Mouse (Mus musculus) myocyte (in vitro differentiated cells): ENCODE measurements at regions not wholly inside any gene's neighbourhood (a gene's known extent, or its start where the extent isn't known, plus 50 kb on each side); places are given as distances from the start of the nearest gene placed in this dataset.

ENCODE experiments used
- H3K27me3 ChIP-seq: one replicate; pipeline ENCODE4 v1.6.1; 2011; ENCODE audit not compliant: control insufficient read depth, insufficient read depth, insufficient read length
- H3K36me3 ChIP-seq: one replicate; pipeline ENCODE4 v1.6.1; 2011; ENCODE audit not compliant: control insufficient read depth, insufficient read depth
- H3K4me2 ChIP-seq: one replicate; pipeline ENCODE4 v1.6.1; 2011; ENCODE audit warnings: low read depth, control low read depth
- H3K4me3 ChIP-seq: one replicate; pipeline ENCODE4 v1.5.1; 2011; ENCODE audit warnings: mild to moderate bottlenecking, control low read depth, moderate library complexity
- H3K79me2 ChIP-seq: one replicate; pipeline ENCODE4 v1.6.1; 2011; ENCODE audit not compliant: control insufficient read depth, insufficient read depth
- H3ac ChIP-seq: one replicate; pipeline ENCODE4 v1.6.1; 2011; ENCODE audit not compliant: control insufficient read depth, insufficient read length
- CEBPB ChIP-seq: IDR thresholded peaks from 2 replicates; pipeline ENCODE4 v1.6.1; 2011; ENCODE audit warnings: mild to moderate bottlenecking, moderate library complexity; ENCODE audit not compliant: poor library complexity, insufficient read depth, severe bottlenecking
- E2F4 ChIP-seq: IDR thresholded peaks from one replicate; pipeline ENCODE4 v1.6.1; 2011; ENCODE audit warnings: mild to moderate bottlenecking, control low read depth, moderate library complexity; ENCODE audit not compliant: insufficient read depth
- MAX ChIP-seq: IDR thresholded peaks from one replicate; pipeline ENCODE4 v1.6.1; 2011; ENCODE audit warnings: low read depth, mild to moderate bottlenecking, control low read depth
- MYOD1 ChIP-seq, 3 experiments: IDR thresholded peaks; one replicate each; pipeline ENCODE4 v1.6.1; 2011; ENCODE audit warnings: control low read depth in 2 of 3, low read depth in 2 of 3, mild to moderate bottlenecking in 2 of 3, moderate library complexity in 1 of 3; ENCODE audit not compliant: insufficient read length in 2 of 3, control insufficient read depth in 1 of 3
- MYOG ChIP-seq, 3 experiments: IDR thresholded peaks; one replicate each; pipeline ENCODE4 v1.6.1; 2011; ENCODE audit warnings: control low read depth in 2 of 3, low read depth in 2 of 3, mild to moderate bottlenecking in 2 of 3; ENCODE audit not compliant: insufficient read length in 2 of 3, control insufficient read depth in 1 of 3, insufficient read depth in 1 of 3
- POLR2A ChIP-seq: IDR thresholded peaks from one replicate; pipeline ENCODE4 v1.6.1; 2011; ENCODE audit warnings: low read depth, mild to moderate bottlenecking, control low read depth, moderate library complexity; ENCODE audit not compliant: insufficient read length
- POLR2AphosphoS2 ChIP-seq: IDR thresholded peaks from one replicate; pipeline ENCODE4 v1.6.1; 2011; ENCODE audit warnings: low read depth, control low read depth; ENCODE audit not compliant: insufficient read length
- REST ChIP-seq: IDR thresholded peaks from one replicate; pipeline ENCODE4 v1.6.1; 2011; ENCODE audit warnings: mild to moderate bottlenecking, control low read depth, moderate library complexity; ENCODE audit not compliant: insufficient read depth, insufficient read length
- SRF ChIP-seq: IDR thresholded peaks from one replicate; pipeline ENCODE4 v1.6.1; 2011; ENCODE audit warnings: low read depth; ENCODE audit not compliant: control insufficient read depth, insufficient read length
- TCF12 ChIP-seq: IDR thresholded peaks from one replicate; pipeline ENCODE4 v1.6.1; 2011; ENCODE audit warnings: mild to moderate bottlenecking, control low read depth; ENCODE audit not compliant: poor library complexity, insufficient read depth, severe bottlenecking
- TCF3 ChIP-seq: IDR thresholded peaks from one replicate; pipeline ENCODE4 v1.6.1; 2011; ENCODE audit warnings: low read depth, control low read depth; ENCODE audit not compliant: insufficient read length
- USF1 ChIP-seq: IDR thresholded peaks from one replicate; pipeline ENCODE4 v1.6.1; 2011; ENCODE audit warnings: low read depth, mild to moderate bottlenecking, control low read depth, moderate library complexity

GRCm38 (mm10) chr3:50654441-50654840, 211.0 kb upstream of the Slc7a11 start:
- no peak overlapping the region for H3K4me3 ChIP-seq
- H3K27me3 ChIP-seq: no peaks in the 10 kb centered on the region
- no peak for TF ChIP-seq E2F4
- TF ChIP-seq CEBPB: no peak
- TF ChIP-seq MAX: no peak
- TF ChIP-seq TCF3: no peak
- no peak for TF ChIP-seq MYOD1 (IDR thresholded peaks at IDR 0.05; ENCODE audit: control insufficient read depth in 1 of 3, insufficient read length in 2 of 3, low read depth in 2 of 3)
- TF ChIP-seq POLR2A: no peak
- TF ChIP-seq USF1: no peak
- no peak for TF ChIP-seq MYOG (IDR thresholded peaks at IDR 0.05; ENCODE audit: control insufficient read depth in 1 of 3, insufficient read depth in 1 of 3, insufficient read length in 2 of 3, low read depth in 2 of 3)
- TF ChIP-seq POLR2AphosphoS2: no peak
- no peaks in the 10 kb centered on the region for H3K79me2 ChIP-seq
- no peak overlapping the region for H3ac ChIP-seq
- H3K36me3 ChIP-seq: no peaks in the 10 kb centered on the region
- H3K4me2 ChIP-seq: no peak overlapping the region

DNA sequence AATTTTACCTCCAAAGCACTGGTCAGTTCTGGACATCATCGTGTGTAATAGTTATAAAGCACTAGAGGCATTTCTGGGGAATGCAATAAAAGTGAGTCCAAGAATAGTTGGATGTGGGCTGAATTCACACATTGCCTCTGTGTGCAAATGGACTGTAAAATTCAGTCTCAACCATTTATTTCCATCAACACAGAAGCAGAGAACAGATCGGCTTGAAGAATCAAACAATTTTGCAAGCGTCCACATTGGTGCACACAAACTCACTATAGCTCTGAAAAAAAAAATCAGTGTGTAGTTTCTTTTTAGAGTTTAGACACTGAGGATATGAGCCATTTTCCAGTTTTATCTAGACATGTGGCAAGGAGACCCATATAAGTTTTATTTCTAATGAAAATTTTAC, 208.9 kb upstream of the Slc7a11 start:
- H3K27me3 ChIP-seq: no peaks in the 10 kb centered on the region
- no peak overlapping the region for H3ac ChIP-seq
- no peak overlapping the region for H3K4me3 ChIP-seq
- no peaks in the 10 kb centered on the region for H3K79me2 ChIP-seq
- TF ChIP-seq CEBPB (no peak), TCF3 (no peak), MAX (no peak), REST (no peak), E2F4 (no peak), MYOG (IDR thresholded peaks at IDR 0.05; ENCODE audit: control insufficient read depth in 1 of 3, insufficient read depth in 1 of 3, insufficient read length in 2 of 3, low read depth in 2 of 3) (no peak), POLR2AphosphoS2 (no peak), TCF12 (no peak), USF1 (no peak), POLR2A (no peak), MYOD1 (IDR thresholded peaks at IDR 0.05; ENCODE audit: control insufficient read depth in 1 of 3, insufficient read length in 2 of 3, low read depth in 2 of 3) (no peak), SRF (no peak)
- H3K36me3 ChIP-seq: no peaks in the 10 kb centered on the region
- no peak overlapping the region for H3K4me2 ChIP-seq

DNA sequence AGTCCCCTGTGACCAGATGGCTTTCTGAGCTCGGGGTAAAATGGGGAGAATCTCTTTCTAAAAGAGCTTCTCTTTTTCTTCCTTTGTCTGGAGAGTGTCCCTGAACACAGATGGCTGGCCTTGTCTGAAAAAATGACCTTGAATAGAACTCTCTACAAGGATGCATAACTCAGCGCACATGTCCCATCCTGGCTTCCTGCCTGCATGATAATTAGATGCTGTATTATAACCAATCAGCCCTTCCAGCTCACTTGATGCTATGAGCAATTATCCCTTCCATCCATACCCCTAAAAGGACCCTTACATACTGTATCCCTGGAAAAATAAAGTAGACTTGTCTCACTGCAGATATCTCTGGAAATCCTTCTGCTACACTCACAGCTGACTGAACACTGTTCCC, 199.7 kb upstream of the Slc7a11 start:
- TF ChIP-seq CEBPB (no peak), MAX (no peak), REST (no peak), POLR2A (no peak), MYOG (IDR thresholded peaks at IDR 0.05; ENCODE audit: control insufficient read depth in 1 of 3, insufficient read depth in 1 of 3, insufficient read length in 2 of 3, low read depth in 2 of 3) (no peak), SRF (no peak), TCF12 (no peak), POLR2AphosphoS2 (no peak), TCF3 (no peak), E2F4 (no peak), MYOD1 (IDR thresholded peaks at IDR 0.05; ENCODE audit: control insufficient read depth in 1 of 3, insufficient read length in 2 of 3, low read depth in 2 of 3) (no peak), USF1 (no peak)
- Histone ChIP-seq H3K4me2 (no peak overlapping the region), H3K4me3 (no peak overlapping the region), H3ac (no peak overlapping the region), H3K36me3 (no peaks in the 10 kb centered on the region), H3K27me3 (no peaks in the 10 kb centered on the region), H3K79me2 (no peaks in the 10 kb centered on the region)

DNA sequence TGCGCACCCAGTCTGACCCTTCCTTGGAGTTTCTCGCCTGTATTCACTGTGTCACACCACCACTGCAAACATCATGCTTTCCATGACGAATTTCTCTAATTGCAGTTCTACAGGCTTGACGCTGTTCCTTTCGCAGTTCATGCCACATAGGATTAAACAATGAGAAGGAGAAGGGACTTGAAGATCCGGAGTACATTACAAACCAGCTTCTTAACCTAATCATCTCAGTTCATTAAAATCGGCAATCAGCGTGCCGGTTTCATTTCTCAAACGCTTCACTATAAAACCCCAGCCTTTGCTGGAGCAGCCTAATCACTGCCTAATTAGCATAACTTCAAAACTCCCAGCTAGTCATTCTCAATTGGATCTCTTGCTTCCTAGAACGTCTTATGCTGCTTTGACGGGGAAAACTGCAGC, 196.5 kb upstream of the Slc7a11 start:
- Histone ChIP-seq H3K79me2 (no peaks in the 10 kb centered on the region), H3K4me2 (no peak overlapping the region), H3ac (no peak overlapping the region), H3K36me3 (no peaks in the 10 kb centered on the region), H3K27me3 (no peaks in the 10 kb centered on the region), H3K4me3 (no peak overlapping the region)
- TF ChIP-seq MAX (no peak), MYOG (IDR thresholded peaks at IDR 0.05; ENCODE audit: control insufficient read depth in 1 of 3, insufficient read depth in 1 of 3, insufficient read length in 2 of 3, low read depth in 2 of 3) (no peak), USF1 (no peak), CEBPB (no peak), POLR2A (no peak), MYOD1 (IDR thresholded peaks at IDR 0.05; ENCODE audit: control insufficient read depth in 1 of 3, insufficient read length in 2 of 3, low read depth in 2 of 3) (no peak), E2F4 (no peak), TCF12 (no peak), POLR2AphosphoS2 (no peak), TCF3 (no peak), REST (no peak)
